Mouse (Mus musculus): Measurements from ENCODE around the gene Aatf. TPM values are rescaled to one million over a fixed set of nuclear protein-coding genes. Genes with fewer than 3 reads are reported as not detected.

Gene Aatf
- polyA plus RNA-seq, 1 experiment, result 16.6 TPM

GRCm38 (mm10) chr11:84429581-84429980, 83.7 kb downstream of the Aatf start:
- Histone ChIP-seq H3K4me3 (ENCODE audit: control insufficient read depth, low read depth, low read length) (no peak overlapping the region), H3K27ac (ENCODE audit: control insufficient read depth, insufficient read depth, low read depth, low read length) (no peak overlapping the region), H3K36me3 (ENCODE audit: control insufficient read depth, insufficient read depth, low read length) (no peaks in the 10 kb centered on the region; the same call in 1 of the 2 replicates), H3K27me3 (ENCODE audit: control insufficient read depth, insufficient read depth, low read length) (no peaks in the 10 kb centered on the region), H3K4me1 (ENCODE audit: control insufficient read depth, insufficient read depth, low read length) (no peaks in the 10 kb centered on the region)
- TF ChIP-seq POLR2A (IDR thresholded peaks at IDR 0.05; ENCODE audit: control insufficient read depth, low read depth, low read length) (no peak), CTCF (IDR thresholded peaks at IDR 0.05; ENCODE audit: control insufficient read depth, insufficient read depth, insufficient replicate concordance, low read depth, low read length) (peak; percentile 25; the same call in 1 of the 2 replicates)

- no peaks in the 10 kb centered on the region for H3K4me1 ChIP-seq (ENCODE audit: control insufficient read depth, insufficient read depth, low read length)
- H3K27me3 ChIP-seq (ENCODE audit: control insufficient read depth, insufficient read depth, low read length), result no peaks in the 10 kb centered on the region
- H3K4me3 ChIP-seq (ENCODE audit: control insufficient read depth, low read depth, low read length), result no peak overlapping the region
- TF ChIP-seq CTCF (IDR thresholded peaks at IDR 0.05; ENCODE audit: control insufficient read depth, insufficient read depth, insufficient replicate concordance, low read depth, low read length) (no peak), POLR2A (IDR thresholded peaks at IDR 0.05; ENCODE audit: control insufficient read depth, low read depth, low read length) (no peak)
- H3K27ac ChIP-seq (ENCODE audit: control insufficient read depth, insufficient read depth, low read depth, low read length), result no peak overlapping the region
- no peaks in the 10 kb centered on the region; the same call in 1 of the 2 replicates for H3K36me3 ChIP-seq (ENCODE audit: control insufficient read depth, insufficient read depth, low read length)
Measured at GRCm38 (mm10) chr11:84426633-84426998, 86.7 kb downstream of the Aatf start.

GRCm38 (mm10) chr11:84425736-84426632, 87.3 kb downstream of the Aatf start:
- no peak overlapping the region for H3K27ac ChIP-seq (ENCODE audit: control insufficient read depth, insufficient read depth, low read depth, low read length)

GRCm38 (mm10) chr11:84420779-84421178, 92.5 kb downstream of the Aatf start:
- Histone ChIP-seq H3K36me3 (ENCODE audit: control insufficient read depth, insufficient read depth, low read length) (no peaks in the 10 kb centered on the region), H3K27ac (ENCODE audit: control insufficient read depth, insufficient read depth, low read depth, low read length) (no peak overlapping the region), H3K27me3 (ENCODE audit: control insufficient read depth, insufficient read depth, low read length) (no peaks in the 10 kb centered on the region), H3K4me1 (ENCODE audit: control insufficient read depth, insufficient read depth, low read length) (no peaks in the 10 kb centered on the region), H3K4me3 (ENCODE audit: control insufficient read depth, low read depth, low read length) (no peak overlapping the region)
- TF ChIP-seq CTCF (IDR thresholded peaks at IDR 0.05; ENCODE audit: control insufficient read depth, insufficient read depth, insufficient replicate concordance, low read depth, low read length) (no peak), POLR2A (IDR thresholded peaks at IDR 0.05; ENCODE audit: control insufficient read depth, low read depth, low read length) (no peak)

More at GRCm38 (mm10) chr11:84425736-84426632, 87.3 kb downstream of the Aatf start:
- Histone ChIP-seq H3K36me3 (ENCODE audit: control insufficient read depth, insufficient read depth, low read length) (no peaks in the 10 kb centered on the region), H3K4me1 (ENCODE audit: control insufficient read depth, insufficient read depth, low read length) (no peaks in the 10 kb centered on the region), H3K4me3 (ENCODE audit: control insufficient read depth, low read depth, low read length) (no peak overlapping the region), H3K27me3 (ENCODE audit: control insufficient read depth, insufficient read depth, low read length) (no peaks in the 10 kb centered on the region)
- TF ChIP-seq POLR2A (IDR thresholded peaks at IDR 0.05; ENCODE audit: control insufficient read depth, low read depth, low read length), result no peak
- TF ChIP-seq CTCF (IDR thresholded peaks at IDR 0.05; ENCODE audit: control insufficient read depth, insufficient read depth, insufficient replicate concordance, low read depth, low read length), result no peak

- TF ChIP-seq POLR2A (IDR thresholded peaks at IDR 0.05; ENCODE audit: control insufficient read depth, low read depth, low read length), result no peak
- no peak for TF ChIP-seq CTCF (IDR thresholded peaks at IDR 0.05; ENCODE audit: control insufficient read depth, insufficient read depth, insufficient replicate concordance, low read depth, low read length)
- no peak overlapping the region for H3K4me3 ChIP-seq (ENCODE audit: control insufficient read depth, low read depth, low read length)
- no peaks in the 10 kb centered on the region for H3K36me3 ChIP-seq (ENCODE audit: control insufficient read depth, insufficient read depth, low read length)
- no peaks in the 10 kb centered on the region; the same call in 1 of the 2 replicates for H3K4me1 ChIP-seq (ENCODE audit: control insufficient read depth, insufficient read depth, low read length)
- no peaks in the 10 kb centered on the region for H3K27me3 ChIP-seq (ENCODE audit: control insufficient read depth, insufficient read depth, low read length)
- no peak overlapping the region for H3K27ac ChIP-seq (ENCODE audit: control insufficient read depth, insufficient read depth, low read depth, low read length)
Measured at GRCm38 (mm10) chr11:84413111-84413510, 100.2 kb downstream of the Aatf start.

GRCm38 (mm10) chr11:84412201-84412934, 101.0 kb downstream of the Aatf start:
- TF ChIP-seq POLR2A (IDR thresholded peaks at IDR 0.05; ENCODE audit: control insufficient read depth, low read depth, low read length), result no peak
- no peak for TF ChIP-seq CTCF (IDR thresholded peaks at IDR 0.05; ENCODE audit: control insufficient read depth, insufficient read depth, insufficient replicate concordance, low read depth, low read length)
- H3K4me3 ChIP-seq (ENCODE audit: control insufficient read depth, low read depth, low read length), result no peak overlapping the region
- H3K27me3 ChIP-seq (ENCODE audit: control insufficient read depth, insufficient read depth, low read length), result no peaks in the 10 kb centered on the region
- H3K4me1 ChIP-seq (ENCODE audit: control insufficient read depth, insufficient read depth, low read length), result no peaks in the 10 kb centered on the region; the same call in 1 of the 2 replicates
- no peak overlapping the region for H3K27ac ChIP-seq (ENCODE audit: control insufficient read depth, insufficient read depth, low read depth, low read length)
- no peaks in the 10 kb centered on the region for H3K36me3 ChIP-seq (ENCODE audit: control insufficient read depth, insufficient read depth, low read length)

- no peaks in the 10 kb centered on the region; the same call in 1 of the 2 replicates for H3K4me1 ChIP-seq (ENCODE audit: control insufficient read depth, insufficient read depth, low read length)
- no peaks in the 10 kb centered on the region for H3K36me3 ChIP-seq (ENCODE audit: control insufficient read depth, insufficient read depth, low read length)
- H3K27ac ChIP-seq (ENCODE audit: control insufficient read depth, insufficient read depth, low read depth, low read length), result no peak overlapping the region
- no peak overlapping the region for H3K4me3 ChIP-seq (ENCODE audit: control insufficient read depth, low read depth, low read length)
- TF ChIP-seq CTCF (IDR thresholded peaks at IDR 0.05; ENCODE audit: control insufficient read depth, insufficient read depth, insufficient replicate concordance, low read depth, low read length) (no peak), POLR2A (IDR thresholded peaks at IDR 0.05; ENCODE audit: control insufficient read depth, low read depth, low read length) (no peak)
- H3K27me3 ChIP-seq (ENCODE audit: control insufficient read depth, insufficient read depth, low read length), result no peaks in the 10 kb centered on the region
Measured at GRCm38 (mm10) chr11:84411642-84412018, 101.7 kb downstream of the Aatf start.
